Mouse (Mus musculus) embryonic facial prominence, embryonic 13.5 days (tissue): ENCODE results near the gene Pth. TPM values are rescaled to one million over a fixed set of nuclear protein-coding genes. Genes with fewer than 3 reads are reported as not detected.

Source experiments
- ATAC-seq: fragments of 200-750 bp; cut with Nextera tagmentation; 2 replicates; pipeline ENCODE4 v1.8.0; 2017; ENCODE audit warnings: low read depth; ENCODE audit not compliant: insufficient number of reproducible peaks, insufficient read depth, low FRiP score, low TSS enrichment
- H3K27ac ChIP-seq: fragments of 300-500 bp; sonication (generic); 2 replicates; pipeline ENCODE4 v1.5.1; 2015; ENCODE audit warnings: moderate library complexity, mild to moderate bottlenecking, inconsistent platforms
- H3K27me3 ChIP-seq: fragments of 300-500 bp; sonication (generic); 2 replicates; pipeline ENCODE4 v1.6.1; 2015; ENCODE audit warnings: mild to moderate bottlenecking, inconsistent platforms
- H3K36me3 ChIP-seq: fragments of 300-500 bp; sonication (generic); 2 replicates; pipeline ENCODE4 v1.6.1; 2015; ENCODE audit warnings: mild to moderate bottlenecking, inconsistent platforms
- H3K4me1 ChIP-seq: fragments of 300-500 bp; sonication (generic); 2 replicates; pipeline ENCODE4 v1.6.1; 2015; ENCODE audit warnings: inconsistent platforms
- H3K4me2 ChIP-seq: fragments of 300-500 bp; sonication (generic); 2 replicates; pipeline ENCODE4 v1.6.1; 2015; ENCODE audit warnings: moderate library complexity, mild to moderate bottlenecking, inconsistent platforms
- H3K4me3 ChIP-seq: fragments of 300-500 bp; sonication (generic); 2 replicates; pipeline ENCODE4 v1.5.1; 2015; ENCODE audit warnings: mild to moderate bottlenecking, inconsistent platforms
- H3K9ac ChIP-seq: fragments of 300-500 bp; sonication (generic); 2 replicates; pipeline ENCODE4 v1.6.1; 2015; ENCODE audit warnings: mild to moderate bottlenecking, inconsistent platforms
- H3K9me3 ChIP-seq: fragments of 300-500 bp; sonication (generic); 2 replicates; pipeline ENCODE4 v1.6.1; 2016; ENCODE audit warnings: inconsistent platforms
- WGBS: fragments of 180-500 bp; shearing (Covaris S2); methylation state at CpG from one replicate; pipeline ENCODE4 v1.1.7; 2015; ENCODE audit warnings: mixed read lengths; 5-methylcytosine and 5-hydroxymethylcytosine counted together
- polyA plus RNA-seq: library from polyadenylated mRNA; unstranded; fragments of >200 nt; fragmentation: Nextera tagmentation; extraction: Ambion mirVana; gene quantifications from 2 replicates; pipeline ENCODE4 v1.2.1, GENCODE M21; 2015

Gene Pth
- polyA plus RNA-seq, 1 experiment from 2014 or later, result not detected

DNA sequence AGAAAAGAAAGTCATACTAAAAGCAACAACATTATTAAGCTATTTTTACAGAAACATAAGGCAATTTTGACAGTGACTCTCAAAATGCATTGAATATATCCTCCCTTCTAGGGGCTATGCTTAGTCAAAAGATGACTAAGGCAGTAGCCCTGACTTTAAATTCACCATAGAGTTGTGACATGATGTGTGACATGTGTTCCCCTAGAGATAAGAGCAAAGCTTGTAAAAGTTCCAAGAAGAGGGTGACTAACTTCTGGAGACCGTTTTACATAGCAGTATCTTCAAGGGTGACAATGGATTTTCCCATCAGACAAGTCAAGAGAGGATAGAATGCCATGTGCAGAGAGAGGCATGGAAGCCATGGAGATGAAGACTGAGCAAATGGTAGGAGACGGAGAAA, 3.2 kb upstream of the Pth start:
- Histone ChIP-seq H3K4me2 (no peak overlapping the region), H3K9me3 (no peaks in the 10 kb centered on the region), H3K4me3 (no peak overlapping the region), H3K4me1 (no peaks in the 10 kb centered on the region), H3K9ac (no peak overlapping the region), H3K27me3 (no peaks in the 10 kb centered on the region), H3K36me3 (no peaks in the 10 kb centered on the region), H3K27ac (no peak overlapping the region)
- 83% methylated on average over 2 of the region's 2 CpGs for WGBS
- no peak for ATAC-seq

DNA sequence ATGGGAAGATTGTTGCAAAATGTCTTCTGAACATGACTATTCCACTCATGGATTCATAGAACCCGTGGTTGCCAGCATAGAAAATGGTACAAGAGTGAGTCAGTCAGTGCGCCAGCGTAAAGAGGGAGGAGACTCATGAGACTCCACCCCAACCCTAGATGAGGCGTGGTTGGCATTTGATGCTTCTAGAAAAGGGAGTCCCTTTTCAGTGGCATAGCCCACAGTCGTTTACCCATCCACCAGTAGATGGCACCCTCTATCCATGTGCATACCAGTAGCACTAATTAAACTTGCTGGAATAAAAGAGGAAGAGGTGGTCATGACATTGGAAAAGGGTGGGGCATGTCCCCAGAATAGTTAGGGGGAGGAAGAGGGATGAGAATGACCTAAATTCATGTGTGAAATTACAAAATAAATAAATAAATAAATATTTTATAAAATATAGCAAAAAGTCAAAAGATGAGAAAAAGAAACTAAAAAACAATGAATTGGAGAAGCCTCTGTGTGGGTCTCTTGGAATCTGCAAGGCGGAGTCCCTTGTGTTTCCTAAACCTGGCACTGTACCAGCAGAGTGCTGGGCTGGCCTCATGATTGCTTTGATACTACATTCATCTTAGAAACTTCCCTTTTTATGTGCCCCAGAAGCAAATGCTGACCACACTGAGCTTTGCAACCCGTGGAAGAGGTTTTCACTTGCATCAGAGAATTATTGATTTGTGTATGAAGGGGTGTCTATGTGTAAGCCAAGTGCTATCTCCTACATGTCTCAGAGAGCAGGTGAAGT, 10.3 kb downstream of the Pth start:
- Histone ChIP-seq H3K4me3 (no peak overlapping the region), H3K4me1 (peaks cover 3% of the 10 kb centered on the region; the same call in 1 of the 2 replicates), H3K4me2 (0 out of 2 replicates have a peak overlapping the region, but pooled peaks have one; percentile 7), H3K27me3 (no peaks in the 10 kb centered on the region), H3K27ac (no peak overlapping the region), H3K9ac (no peak overlapping the region), H3K36me3 (no peaks in the 10 kb centered on the region), H3K9me3 (no peaks in the 10 kb centered on the region)
- ATAC-seq, result no peak
- WGBS, result 27% methylated on average over 7 of the region's 7 CpGs

DNA sequence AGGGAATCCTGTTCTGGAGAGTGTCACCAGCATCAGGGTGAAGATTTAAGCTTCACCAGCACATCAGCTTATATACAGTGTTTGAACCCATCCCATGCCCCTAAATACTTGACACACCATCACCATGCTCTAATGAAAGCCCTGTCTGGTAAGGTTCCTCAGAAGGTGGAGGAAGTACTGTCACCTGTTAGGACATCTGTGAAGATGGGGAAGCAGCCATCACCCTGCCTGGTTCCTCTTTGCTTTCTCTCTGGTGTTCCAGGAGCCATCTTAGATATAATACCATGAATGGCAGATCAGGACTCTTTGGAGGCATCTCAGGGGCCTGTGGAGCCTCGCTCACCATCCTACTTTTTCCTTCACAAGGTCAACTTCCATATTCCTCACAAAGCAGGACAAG, 15.7 kb downstream of the Pth start:
- Histone ChIP-seq H3K4me3 (no peak overlapping the region), H3K4me1 (peaks cover 13% of the 10 kb centered on the region), H3K9me3 (no peaks in the 10 kb centered on the region), H3K36me3 (no peaks in the 10 kb centered on the region), H3K4me2 (no peak overlapping the region), H3K27ac (no peak overlapping the region), H3K9ac (no peak overlapping the region), H3K27me3 (0 out of 2 replicates have a peak, but pooled peaks cover 3% of the 10 kb centered on the region)
- ATAC-seq, result no peak
- WGBS, result 88% methylated on average over 1 of the region's 1 CpGs

DNA sequence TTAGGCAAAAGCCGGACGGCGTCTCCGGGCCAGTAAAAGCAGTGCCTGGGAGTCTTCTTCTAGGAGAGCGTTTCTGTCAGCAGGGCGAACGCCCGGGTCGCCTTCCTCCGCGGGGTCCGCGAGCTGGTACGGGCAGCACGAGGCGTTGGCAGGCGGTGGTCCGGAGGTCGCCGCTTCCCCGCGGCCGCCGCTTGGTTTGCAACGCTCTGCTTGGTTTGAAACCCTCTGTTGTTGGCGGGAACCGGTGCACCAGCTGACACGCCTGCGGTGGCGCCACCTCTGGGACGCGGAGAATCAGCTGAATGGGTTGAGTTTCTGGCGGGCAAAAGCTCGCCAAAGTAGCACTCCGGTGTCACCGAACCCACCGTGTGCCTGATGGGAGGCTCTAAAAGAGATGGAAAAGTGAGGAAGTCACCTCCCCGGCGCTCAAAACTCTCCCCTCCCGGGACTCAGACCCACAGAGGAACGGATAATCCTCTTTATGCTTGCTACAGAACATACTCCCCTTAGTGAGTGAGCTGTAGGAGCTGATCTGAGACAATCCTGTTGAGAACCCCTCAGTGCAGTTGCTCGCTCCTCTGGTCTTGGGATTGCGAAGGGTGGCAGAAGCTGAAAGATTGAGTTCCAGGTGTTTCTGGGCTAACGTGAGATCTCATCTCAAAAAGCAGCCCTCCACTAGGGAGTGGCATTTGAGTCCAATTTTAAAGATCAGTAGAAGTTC, 18.6 kb downstream of the Pth start:
- Histone ChIP-seq H3K4me1 (peaks cover 10% of the 10 kb centered on the region), H3K27ac (peak overlapping the region; percentile 89), H3K4me2 (peak overlapping the region; percentile 87), H3K9ac (peak overlapping the region; percentile 92), H3K4me3 (peak overlapping the region; percentile 91), H3K9me3 (no peaks in the 10 kb centered on the region), H3K27me3 (0 out of 2 replicates have a peak, but pooled peaks cover 3% of the 10 kb centered on the region), H3K36me3 (no peaks in the 10 kb centered on the region)
- ATAC-seq, result peak; percentile 71
- WGBS, result under 1% methylated on average over 44 of the region's 44 CpGs

DNA sequence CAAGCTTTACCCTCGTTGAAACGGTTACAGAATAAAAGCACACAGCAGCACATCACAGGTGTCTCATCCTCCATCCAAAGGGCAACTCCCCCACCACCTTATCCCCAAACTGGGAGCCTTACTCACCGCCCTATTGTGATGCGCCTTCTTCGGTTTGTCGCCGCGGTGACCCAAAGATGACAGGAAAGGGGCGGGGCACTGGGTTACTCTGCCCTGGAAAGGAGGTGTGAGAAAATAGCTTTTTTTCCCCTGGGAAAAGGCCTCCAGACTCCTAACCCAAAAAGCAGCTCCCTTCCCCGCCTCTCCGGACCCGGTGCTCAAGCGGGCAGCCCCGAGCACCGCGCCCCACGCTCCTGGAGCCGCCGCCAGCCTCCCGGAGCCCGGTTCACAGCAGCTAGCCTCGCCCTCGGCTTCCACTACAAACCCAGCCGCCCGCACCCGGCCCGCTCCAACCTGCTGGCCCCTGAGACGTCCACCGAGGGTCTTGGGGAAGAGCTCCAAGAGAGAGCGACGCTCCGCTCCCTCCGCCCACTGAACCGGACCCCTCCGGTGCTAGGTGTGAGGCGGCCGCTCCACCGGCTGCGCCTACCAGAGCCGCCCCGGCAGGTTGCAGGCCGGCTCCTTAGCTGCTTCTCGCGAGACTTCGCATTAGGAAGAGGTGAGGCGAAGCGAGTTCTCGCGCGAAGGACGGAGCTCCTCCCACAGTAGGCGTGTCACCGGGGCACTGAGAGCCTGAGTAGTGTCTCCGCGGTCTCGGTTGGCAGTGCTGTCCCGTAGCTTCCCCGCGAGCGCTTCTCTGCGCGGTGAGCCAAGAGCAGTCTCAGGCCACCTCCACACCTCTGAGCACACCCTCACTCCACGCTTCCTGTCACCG, 19.4 kb downstream of the Pth start, which contains the start of gene Btbd10:
Gene Btbd10, minus strand, starts transcription at position 647 of the 874 bp plus-strand sequence.
- Histone ChIP-seq H3K27me3 (0 out of 2 replicates have a peak, but pooled peaks cover 3% of the 10 kb centered on the region), H3K4me1 (peaks cover 10% of the 10 kb centered on the region), H3K36me3 (no peaks in the 10 kb centered on the region), H3K4me3 (peak within 1 kb of the TSS; percentile 91), H3K27ac (peak within 1 kb of the TSS; percentile 89), H3K4me2 (peak within 1 kb of the TSS; percentile 87), H3K9ac (peak within 1 kb of the TSS; percentile 92), H3K9me3 (no peaks in the 10 kb centered on the region)
- ATAC-seq, result peak; percentile 98
- under 1% methylated on average over 58 of the region's 64 CpGs for WGBS

DNA sequence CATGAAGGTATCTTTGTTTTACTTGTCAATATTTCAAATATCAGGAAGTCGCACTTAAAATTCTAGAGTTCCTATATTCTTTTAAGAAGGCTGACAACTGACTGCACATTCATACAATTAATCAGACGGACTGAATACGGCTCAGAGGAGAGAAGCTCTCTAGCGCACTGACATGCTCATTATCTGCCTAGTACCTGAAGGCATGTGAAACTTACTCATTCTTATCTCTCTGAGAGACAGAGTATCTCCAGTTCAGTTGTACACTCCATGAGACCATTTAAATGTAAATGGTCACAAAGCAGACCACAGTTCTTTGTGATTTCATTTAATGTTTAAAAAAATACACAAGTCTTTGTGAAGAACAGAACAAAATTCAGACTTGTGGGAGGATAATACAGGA, 20.9 kb downstream of the Pth start:
- no peak for ATAC-seq
- no peak overlapping the region for H3K9ac ChIP-seq
- H3K4me3 ChIP-seq, result no peak overlapping the region
- no peak overlapping the region for H3K27ac ChIP-seq
- H3K27me3 ChIP-seq, result 0 out of 2 replicates have a peak, but pooled peaks cover 3% of the 10 kb centered on the region
- H3K36me3 ChIP-seq, result no peaks in the 10 kb centered on the region
- no peaks in the 10 kb centered on the region for H3K9me3 ChIP-seq
- H3K4me2 ChIP-seq, result no peak overlapping the region
- peaks cover 10% of the 10 kb centered on the region for H3K4me1 ChIP-seq
- 77% methylated on average over 4 of the region's 4 CpGs for WGBS

DNA sequence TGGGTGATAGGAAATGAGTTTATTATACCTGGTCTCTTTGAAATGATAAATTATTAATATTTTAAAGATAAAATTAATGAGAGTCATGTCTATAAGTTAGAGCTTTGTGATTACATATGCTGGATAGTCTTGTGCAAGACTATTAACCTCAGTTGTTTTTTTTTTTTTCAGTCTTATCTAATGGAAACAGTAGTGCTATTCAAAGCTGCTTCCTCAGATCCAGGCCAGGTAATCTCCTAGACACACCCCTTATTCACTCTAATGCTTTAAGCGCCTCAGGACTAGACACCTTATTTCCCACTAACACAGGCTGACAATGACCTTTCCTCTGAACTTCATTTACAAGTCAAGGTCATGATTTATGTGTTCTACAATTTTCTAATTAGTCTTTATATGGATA, 39.3 kb downstream of the Pth start:
- ATAC-seq, result no peak
- no peaks in the 10 kb centered on the region for H3K27me3 ChIP-seq
- 88% methylated on average over 1 of the region's 1 CpGs for WGBS
- no peaks in the 10 kb centered on the region for H3K36me3 ChIP-seq
- no peaks in the 10 kb centered on the region for H3K9me3 ChIP-seq
- H3K4me3 ChIP-seq, result no peak overlapping the region
- H3K4me1 ChIP-seq, result peaks cover 4% of the 10 kb centered on the region; the same call in 1 of the 2 replicates
- no peak overlapping the region for H3K4me2 ChIP-seq
- H3K9ac ChIP-seq, result no peak overlapping the region
- no peak overlapping the region for H3K27ac ChIP-seq

DNA sequence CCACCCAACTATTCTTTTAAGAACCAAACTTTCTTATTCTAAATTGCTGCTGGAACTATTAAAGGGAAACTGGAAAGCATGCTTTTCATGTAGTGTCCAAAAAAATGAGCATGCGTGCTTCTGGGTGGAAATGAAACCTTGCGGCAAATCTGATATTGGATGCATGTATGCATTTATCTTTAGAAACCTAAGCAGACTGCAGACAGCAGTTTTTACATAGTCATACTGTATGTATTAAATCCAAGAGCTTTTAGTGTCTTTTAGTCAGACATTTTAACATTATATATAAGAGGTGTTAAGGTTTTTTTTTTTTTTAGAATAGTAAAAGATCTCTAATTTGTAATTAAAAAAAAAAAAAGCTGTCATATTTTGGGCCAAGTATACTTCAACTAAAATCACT, 40.7 kb downstream of the Pth start:
- peaks cover 4% of the 10 kb centered on the region; the same call in 1 of the 2 replicates for H3K4me1 ChIP-seq
- no peaks in the 10 kb centered on the region for H3K9me3 ChIP-seq
- no peaks in the 10 kb centered on the region for H3K27me3 ChIP-seq
- H3K9ac ChIP-seq, result no peak overlapping the region
- no peak overlapping the region for H3K27ac ChIP-seq
- H3K36me3 ChIP-seq, result no peaks in the 10 kb centered on the region
- H3K4me2 ChIP-seq, result no peak overlapping the region
- H3K4me3 ChIP-seq, result no peak overlapping the region
- no peak for ATAC-seq
- WGBS, result 76% methylated on average over 2 of the region's 2 CpGs

DNA sequence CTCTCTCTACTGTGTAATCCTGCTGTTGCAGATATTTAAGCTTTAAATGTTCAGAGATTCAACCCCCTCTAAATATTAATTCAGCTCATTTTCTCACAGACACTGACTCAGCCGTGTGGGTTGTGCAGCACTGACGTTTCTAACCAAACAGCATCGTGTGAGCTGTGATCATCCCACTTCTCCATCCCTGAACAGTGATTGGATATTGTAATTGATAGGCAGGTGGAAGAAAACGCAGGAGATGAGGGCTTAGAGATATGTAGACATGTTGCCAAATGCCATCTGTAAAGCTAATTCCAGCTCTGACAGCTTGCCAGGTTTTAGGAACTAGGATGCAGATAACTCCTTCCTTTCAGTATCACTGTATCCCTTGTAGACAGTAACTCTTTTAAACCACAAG, 41.1 kb downstream of the Pth start:
- no peak overlapping the region for H3K9ac ChIP-seq
- ATAC-seq, result no peak
- 37% methylated on average over 4 of the region's 4 CpGs for WGBS

More for the DNA sequence above, 41.1 kb downstream of the Pth start:
- H3K9me3 ChIP-seq, result no peaks in the 10 kb centered on the region
- H3K27ac ChIP-seq, result no peak overlapping the region
- H3K27me3 ChIP-seq, result no peaks in the 10 kb centered on the region
- H3K4me2 ChIP-seq, result no peak overlapping the region
- no peak overlapping the region for H3K4me3 ChIP-seq
- no peaks in the 10 kb centered on the region for H3K36me3 ChIP-seq
- peaks cover 4% of the 10 kb centered on the region; the same call in 1 of the 2 replicates for H3K4me1 ChIP-seq
